ENCODE assay signal across 27 mouse cellular contexts in genomic region chr5:16778610-16779172, GRCm38 (mm10). TPM values are rescaled to one million over a fixed set of nuclear protein-coding genes. Genes with fewer than 3 reads are reported as not detected.
A peak's percentile ranks its signal among the peaks of the same experiment; 100 is the strongest.
DNase-seq lines count a peak whose midpoint lies in the region; ATAC-seq lines count a peak whose summit lies in the region.
"Had no signal": no experiment of that assay in that cellular context is flagged by ENCODE, and none has a peak within 500 bp of the region (broad histone marks: within the 10 kb centered on the region; RNA-seq: fewer than 3 reads in every experiment).

No protein-coding gene starts in this region.

- peak; percentile 24 for DNase-seq in neural tube, embryonic 10.5 days (ENCODE audit: extremely low spot score, low spot score)
- peak; percentile 68 for DNase-seq in limb, embryonic 11.5 days (ENCODE audit: low spot score)
- DNase-seq in heart, postnatal 10 days = no peak
- DNase-seq in left cerebral cortex, adult 11 months (ENCODE audit: low spot score) = no peak
- no peak for DNase-seq in left cerebral cortex, postnatal 4 days
- DNase-seq in midbrain, embryonic 11.5 days (ENCODE audit: low spot score, missing footprints) = no peak
- DNase-seq: B cell, adult 2 months; cerebellum, adult 9-10 months; gastrocnemius, postnatal 14 days; heart, adult 2 months; lung, postnatal 14 days; right cerebral cortex, postnatal 14 days; thymus, postnatal 36 days had no signal

- H3K9ac ChIP-seq in neural tube, embryonic 15.5 days (replicated peaks) = no peak overlapping the region
- H3K9ac ChIP-seq in embryonic facial prominence, embryonic 13.5 days = no peak overlapping the region
- H3K9ac ChIP-seq in limb, embryonic 11.5 days (ENCODE audit: low read length) = no peak overlapping the region
- no peak overlapping the region for H3K9ac ChIP-seq in midbrain, embryonic 11.5 days (ENCODE audit: low read length)
- H3K9ac ChIP-seq: hindbrain, embryonic 14.5 days; neural tube, embryonic 13.5 days had no signal

- WGBS in neural tube, embryonic 15.5 days = 82% methylated on average over 6 of the region's 6 CpGs
- 23% methylated on average over 6 of the region's 6 CpGs for WGBS in embryonic facial prominence, embryonic 13.5 days
- WGBS in limb, embryonic 11.5 days = 19% methylated on average over 6 of the region's 6 CpGs
- WGBS in midbrain, embryonic 11.5 days = 79% methylated on average over 6 of the region's 6 CpGs

- no peaks in the 10 kb centered on the region for H3K27me3 ChIP-seq in neural tube, embryonic 15.5 days (replicated peaks)
- no peaks in the 10 kb centered on the region for H3K27me3 ChIP-seq in embryonic facial prominence, embryonic 13.5 days
- H3K27me3 ChIP-seq in limb, embryonic 11.5 days (ENCODE audit: control insufficient read depth, insufficient read depth, low read length) = no peaks in the 10 kb centered on the region
- H3K27me3 ChIP-seq in midbrain, embryonic 11.5 days (ENCODE audit: control insufficient read depth, insufficient read depth, low read length) = no peaks in the 10 kb centered on the region
- H3K27me3 ChIP-seq: neural tube, embryonic 13.5 days had no signal

- no peaks in the 10 kb centered on the region for H3K36me3 ChIP-seq in neural tube, embryonic 15.5 days
- H3K36me3 ChIP-seq in embryonic facial prominence, embryonic 13.5 days = no peaks in the 10 kb centered on the region
- H3K36me3 ChIP-seq in limb, embryonic 11.5 days (ENCODE audit: control insufficient read depth, insufficient read depth, low read length) = no peaks in the 10 kb centered on the region
- H3K36me3 ChIP-seq in midbrain, embryonic 11.5 days (ENCODE audit: control insufficient read depth, insufficient read depth, low read length) = no peaks in the 10 kb centered on the region
- H3K36me3 ChIP-seq: neural tube, embryonic 13.5 days had no signal

- no peak overlapping the region for H3K4me3 ChIP-seq in neural tube, embryonic 15.5 days (replicated peaks)
- H3K4me3 ChIP-seq in embryonic facial prominence, embryonic 13.5 days = no peak overlapping the region
- no peak overlapping the region for H3K4me3 ChIP-seq in limb, embryonic 11.5 days (ENCODE audit: low read depth, low read length)
- no peak overlapping the region for H3K4me3 ChIP-seq in midbrain, embryonic 11.5 days (ENCODE audit: low read depth, low read length)
- H3K4me3 ChIP-seq: heart, adult 2 months; neural tube, embryonic 13.5 days had no signal

- ATAC-seq in neural tube, embryonic 15.5 days (ENCODE audit: low FRiP score) = no peak
- ATAC-seq in embryonic facial prominence, embryonic 13.5 days (ENCODE audit: insufficient number of reproducible peaks, insufficient read depth, low FRiP score, low TSS enrichment, low read depth) = peak; percentile 43; the same call in 1 of the 2 replicates
- peak; percentile 86 for ATAC-seq in limb, embryonic 11.5 days (ENCODE audit: insufficient number of reproducible peaks, low FRiP score, low TSS enrichment, low read depth)
- no peak for ATAC-seq in midbrain, embryonic 11.5 days (ENCODE audit: low FRiP score)
- ATAC-seq: forebrain, embryonic 16.5 days; intestine, postnatal 0 days; Patski had no signal

- no peak overlapping the region for H3K27ac ChIP-seq in neural tube, embryonic 15.5 days (replicated peaks)
- peak overlapping the region; percentile 83 for H3K27ac ChIP-seq in embryonic facial prominence, embryonic 13.5 days
- peak overlapping the region; percentile 80 for H3K27ac ChIP-seq in limb, embryonic 11.5 days (replicated peaks; ENCODE audit: low read depth, low read length)
- no peak overlapping the region for H3K27ac ChIP-seq in midbrain, embryonic 11.5 days (ENCODE audit: low read depth, low read length)
- H3K27ac ChIP-seq: heart, adult 2 months; hindbrain, embryonic 14.5 days; neural tube, embryonic 13.5 days; stomach, postnatal 0 days had no signal

- H3K9me3 ChIP-seq in neural tube, embryonic 15.5 days (replicated peaks) = no peaks in the 10 kb centered on the region
- no peaks in the 10 kb centered on the region for H3K9me3 ChIP-seq in embryonic facial prominence, embryonic 13.5 days
- no peaks in the 10 kb centered on the region for H3K9me3 ChIP-seq in limb, embryonic 11.5 days (ENCODE audit: control insufficient read depth, low read length)
- H3K9me3 ChIP-seq in midbrain, embryonic 11.5 days (ENCODE audit: control insufficient read depth, low read length) = no peaks in the 10 kb centered on the region
- H3K9me3 ChIP-seq: neural tube, embryonic 13.5 days had no signal

- no peak overlapping the region for H3K4me2 ChIP-seq in neural tube, embryonic 15.5 days
- peak overlapping the region; percentile 31; the same call in 1 of the 2 replicates for H3K4me2 ChIP-seq in embryonic facial prominence, embryonic 13.5 days
- no peak overlapping the region; the same call in 1 of the 2 replicates for H3K4me2 ChIP-seq in limb, embryonic 11.5 days (ENCODE audit: low read depth, severe bottlenecking)
- H3K4me2 ChIP-seq in midbrain, embryonic 11.5 days = no peak overlapping the region
- H3K4me2 ChIP-seq: hindbrain, embryonic 14.5 days; neural tube, embryonic 13.5 days had no signal

- no peaks in the 10 kb centered on the region for H3K4me1 ChIP-seq in neural tube, embryonic 15.5 days
- H3K4me1 ChIP-seq in embryonic facial prominence, embryonic 13.5 days = peaks cover 7% of the 10 kb centered on the region
- no peaks in the 10 kb centered on the region for H3K4me1 ChIP-seq in limb, embryonic 11.5 days (ENCODE audit: control insufficient read depth, insufficient read depth, low read length)
- H3K4me1 ChIP-seq in midbrain, embryonic 11.5 days (ENCODE audit: control insufficient read depth, insufficient read depth, low read length) = no peaks in the 10 kb centered on the region
- H3K4me1 ChIP-seq: neural tube, embryonic 13.5 days had no signal

- intact Hi-C loops in heart, postnatal 10 days (cut with DNase I) = no loop called here
- intact Hi-C loops in left cerebral cortex, postnatal 4 days (cut with DNase I) = no loop called here

RNA-seq across cellular contexts. Expression of gene Gm28710, which starts 12.9 kb away (rescaled TPM):
- polyA plus RNA-seq in neural tube, embryonic 15.5 days (2015; fragmentation: Nextera tagmentation; extraction: Ambion mirVana) = 0.15 TPM in 1 of 2 replicates, not detected in the other
- 0.14 TPM in 1 of 2 replicates, not detected in the other for polyA plus RNA-seq in embryonic facial prominence, embryonic 13.5 days (2015; fragmentation: Nextera tagmentation; extraction: Ambion mirVana)
- not detected in 2 replicates for polyA plus RNA-seq in limb, embryonic 11.5 days (2014; fragmentation: Nextera tagmentation; extraction: Ambion mirVana)
- not detected for total RNA-seq in heart, postnatal 10 days (2021)
- not detected for total RNA-seq in left cerebral cortex, postnatal 4 days (2021)
- polyA plus RNA-seq in midbrain, embryonic 11.5 days (2014; fragmentation: Nextera tagmentation; extraction: Ambion mirVana) = not detected in 2 replicates
- total RNA-seq: adrenal gland, postnatal 4 days; gastrocnemius, postnatal 14 days; heart, adult 2 months; layer of hippocampus, postnatal 25 days; left cerebral cortex, postnatal 25 days; megakaryocyte-erythroid progenitor cell, adult 5-6 weeks had no signal
- polyA plus RNA-seq: forebrain, embryonic 16.5 days; heart, adult 2 months; hindbrain, embryonic 14.5 days; kidney, embryonic 16.5 days; liver, embryonic 16.5 days; neural tube, embryonic 13.5 days; Patski; stomach, postnatal 0 days had no signal

Comparison
In these comparisons a context has a peak if more than half of its experiments do, and no peak if none do; other contexts are left out.
1. DNase-seq: peak in neural tube, embryonic 10.5 days (single experiment) and limb, embryonic 11.5 days (single experiment); none in heart, postnatal 10 days (0 of 2), left cerebral cortex, adult 11 months (single experiment), left cerebral cortex, postnatal 4 days (single experiment) and midbrain, embryonic 11.5 days (single experiment).
2. ATAC-seq: peak in embryonic facial prominence, embryonic 13.5 days (single experiment) and limb, embryonic 11.5 days (single experiment); none in neural tube, embryonic 15.5 days (single experiment) and midbrain, embryonic 11.5 days (single experiment).
3. H3K27ac ChIP-seq: peak in embryonic facial prominence, embryonic 13.5 days (single experiment) and limb, embryonic 11.5 days (single experiment); none in neural tube, embryonic 15.5 days (single experiment) and midbrain, embryonic 11.5 days (single experiment).